ENCODE assay signal across 17 mouse cellular contexts in the genomic region with DNA sequence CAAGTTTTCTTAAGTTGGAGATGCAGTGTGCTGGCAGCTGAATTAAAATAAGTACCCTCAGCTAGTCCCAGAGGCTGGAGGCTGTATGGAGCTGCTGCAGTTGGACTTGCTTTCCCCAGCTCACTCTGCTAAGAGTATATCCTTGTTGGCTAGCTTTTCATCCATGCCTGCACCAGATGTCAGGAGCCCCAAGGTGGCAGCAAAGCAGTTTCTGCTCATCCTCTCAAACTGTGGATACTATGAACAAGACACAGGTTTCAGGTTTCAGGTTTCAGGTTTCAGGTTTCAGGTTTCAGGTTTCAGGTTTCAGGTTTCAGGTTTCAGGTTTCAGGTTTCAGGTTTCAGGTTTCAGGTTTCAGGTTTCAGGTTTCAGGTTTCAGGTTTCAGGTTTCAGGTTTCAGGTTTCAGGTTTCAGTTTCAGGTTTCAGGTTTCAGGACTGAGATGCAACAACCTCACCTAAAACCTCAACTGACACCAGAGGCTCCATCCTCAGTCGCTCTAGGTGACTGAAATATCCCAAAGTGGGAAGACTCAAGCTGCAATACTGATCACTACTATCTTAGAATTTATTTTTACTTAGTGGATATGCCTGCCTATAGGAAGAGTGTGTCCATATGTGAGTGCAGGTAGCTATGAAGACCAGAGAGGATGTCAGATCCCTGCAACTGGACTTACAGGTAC.
DNase-seq lines count a peak whose midpoint lies in the region; TF ChIP-seq lines count a peak whose summit lies in the region.
"Had no signal": no experiment of that assay in that cellular context is flagged by ENCODE, and none has a peak within 500 bp of the region (broad histone marks: within the 10 kb centered on the region; RNA-seq: fewer than 3 reads in every experiment).

No protein-coding gene starts in this region.

- H3K27ac ChIP-seq in left cerebral cortex, adult 2 months, result no peak overlapping the region
- H3K27ac ChIP-seq: kidney, embryonic 15.5 days; stomach, embryonic 15.5 days had no signal

- TF ChIP-seq CTCF in left cerebral cortex, adult 2 months (IDR thresholded peaks at IDR 0.05), result peak; percentile 19

- peak; percentile 9 for DNase-seq in embryo, embryonic 10 days (ENCODE audit: low spot score)
- DNase-seq in embryo, embryonic 9.5 days (ENCODE audit: extremely low spot score), result no peak
- DNase-seq in left cerebral cortex, adult 2 months (ENCODE audit: extremely low spot score in 1 of 2, low spot score in 2 of 2), result no peak
- no peak for DNase-seq in left cerebral cortex, adult 8-10 months (ENCODE audit: low spot score in 2 of 2)
- peak; percentile 48 for DNase-seq in WW6 (ENCODE audit: low read depth, low spot score)
- DNase-seq in forelimb bud, embryonic 11.5 days (ENCODE audit: low read depth, low spot score), result peak; percentile 37
- no peak for DNase-seq in urinary bladder, postnatal 4 days (ENCODE audit: low spot score in 2 of 2)
- no peak for DNase-seq in urinary bladder, postnatal 14 days (ENCODE audit: low spot score)
- DNase-seq: adrenal gland, postnatal 10 days; B cell, adult 2 months; cerebellum, postnatal 36 days; heart, adult 18-20 months; layer of hippocampus, adult 9-11 months; left cerebral cortex, postnatal 4 days; thymus, postnatal 4 days had no signal

- H3K4me3 ChIP-seq in left cerebral cortex, adult 2 months, result no peak overlapping the region
- H3K4me3 ChIP-seq: kidney, embryonic 15.5 days; stomach, embryonic 15.5 days had no signal

- intact Hi-C loops in left cerebral cortex, adult 2 months (cut with DNase I), result no loop called here

Comparison
In these comparisons a context has a peak if more than half of its experiments do, and no peak if none do; other contexts are left out.
1. DNase-seq: peak in embryo, embryonic 10 days (single experiment), WW6 (single experiment) and forelimb bud, embryonic 11.5 days (single experiment); none in embryo, embryonic 9.5 days (single experiment), left cerebral cortex, adult 2 months (0 of 2), left cerebral cortex, adult 8-10 months (0 of 2), urinary bladder, postnatal 4 days (0 of 2) and urinary bladder, postnatal 14 days (single experiment).